Mouse (Mus musculus) midbrain, postnatal 0 days (tissue): Measurements from ENCODE around the gene Oxsr1. TPM values are rescaled to one million over a fixed set of nuclear protein-coding genes. Genes with fewer than 3 reads are reported as not detected.
"Not testable (repeated sequence)": the region's sequence is repeated elsewhere in the genome, so short reads cannot be mapped to it uniquely, and the experiment has no call there.

ENCODE experiments used
- ATAC-seq: fragments of 200-750 bp; cut with Nextera tagmentation; 2 replicates; pipeline ENCODE4 v1.8.0; 2017; ENCODE audit warnings: moderate number of reproducible peaks, mild to moderate bottlenecking, moderate TSS enrichment, moderate library complexity; ENCODE audit not compliant: low FRiP score
- DNase-seq: peaks from one replicate; pipeline ENCODE4 v3.0.0-alpha.2; 2015; ENCODE audit warnings: low spot score
- H3K27ac ChIP-seq: fragments of 300-500 bp; sonication (generic); 2 replicates; pipeline ENCODE4 v1.5.1; 2014; ENCODE audit warnings: low read depth, mild to moderate bottlenecking, low read length, mixed read lengths
- H3K27me3 ChIP-seq: fragments of 300-500 bp; sonication (generic); 2 replicates; pipeline ENCODE4 v1.6.1; 2014; ENCODE audit warnings: low read length, control low read depth, mixed read lengths; ENCODE audit not compliant: insufficient read depth
- H3K36me3 ChIP-seq: fragments of 300-500 bp; sonication (generic); 2 replicates; pipeline ENCODE4 v1.6.1; 2014; ENCODE audit warnings: low read length, control low read depth, mixed read lengths; ENCODE audit not compliant: insufficient read depth
- H3K4me1 ChIP-seq: fragments of 300-500 bp; sonication (generic); 2 replicates; pipeline ENCODE4 v1.6.1; 2014; ENCODE audit warnings: mild to moderate bottlenecking, control low read depth, antibody characterized with exemption, low read length, mixed read lengths; ENCODE audit not compliant: insufficient read depth
- H3K4me2 ChIP-seq: fragments of 300-500 bp; sonication (generic); 2 replicates; pipeline ENCODE4 v1.6.1; 2014; ENCODE audit warnings: low read depth, mild to moderate bottlenecking, low read length, mixed read lengths; ENCODE audit not compliant: poor library complexity, severe bottlenecking
- H3K4me3 ChIP-seq: fragments of 300-500 bp; sonication (generic); 2 replicates; pipeline ENCODE4 v1.5.1; 2014; ENCODE audit warnings: low read depth, mild to moderate bottlenecking, low read length, moderate library complexity
- H3K9ac ChIP-seq: fragments of 300-500 bp; sonication (generic); replicated peaks from 2 replicates; pipeline ENCODE4 v1.6.1; 2014; ENCODE audit warnings: mild to moderate bottlenecking, low read length, moderate library complexity, mixed read lengths; ENCODE audit not compliant: poor library complexity, severe bottlenecking
- H3K9me3 ChIP-seq: fragments of 300-500 bp; sonication (generic); 2 replicates; pipeline ENCODE4 v1.6.1; 2016; ENCODE audit warnings: low read length, control low read depth
- CTCF ChIP-seq: IDR thresholded peaks from 2 replicates; pipeline ENCODE4 v1.5.1; 2016; ENCODE audit warnings: antibody characterized with exemption, mild to moderate bottlenecking
- WGBS: fragments of 180-500 bp; shearing (Covaris S2); extraction: QIAGEN DNeasy Blood & Tissue Kit; methylation state at CpG from one replicate; pipeline ENCODE4 v1.1.7; 2014; 5-methylcytosine and 5-hydroxymethylcytosine counted together
- polyA plus RNA-seq: library from polyadenylated mRNA; unstranded; fragments of >200 nt; fragmentation: Nextera tagmentation; extraction: Ambion mirVana; gene quantifications from 2 replicates; pipeline ENCODE4 v1.2.1, GENCODE M21; 2015
- total RNA-seq: library from RNA; depleted of rRNA; stranded (reverse); fragments of >200 nt; gene quantifications from 2 replicates; pipeline ENCODE4 v1.2.3, GENCODE M21; 2014; rRNA removed

Oxsr1 gene
- total RNA-seq = 38.5 and 55.7 TPM in 2 replicates
- polyA plus RNA-seq = 10.5 and 10.7 TPM in 2 replicates

DNA sequence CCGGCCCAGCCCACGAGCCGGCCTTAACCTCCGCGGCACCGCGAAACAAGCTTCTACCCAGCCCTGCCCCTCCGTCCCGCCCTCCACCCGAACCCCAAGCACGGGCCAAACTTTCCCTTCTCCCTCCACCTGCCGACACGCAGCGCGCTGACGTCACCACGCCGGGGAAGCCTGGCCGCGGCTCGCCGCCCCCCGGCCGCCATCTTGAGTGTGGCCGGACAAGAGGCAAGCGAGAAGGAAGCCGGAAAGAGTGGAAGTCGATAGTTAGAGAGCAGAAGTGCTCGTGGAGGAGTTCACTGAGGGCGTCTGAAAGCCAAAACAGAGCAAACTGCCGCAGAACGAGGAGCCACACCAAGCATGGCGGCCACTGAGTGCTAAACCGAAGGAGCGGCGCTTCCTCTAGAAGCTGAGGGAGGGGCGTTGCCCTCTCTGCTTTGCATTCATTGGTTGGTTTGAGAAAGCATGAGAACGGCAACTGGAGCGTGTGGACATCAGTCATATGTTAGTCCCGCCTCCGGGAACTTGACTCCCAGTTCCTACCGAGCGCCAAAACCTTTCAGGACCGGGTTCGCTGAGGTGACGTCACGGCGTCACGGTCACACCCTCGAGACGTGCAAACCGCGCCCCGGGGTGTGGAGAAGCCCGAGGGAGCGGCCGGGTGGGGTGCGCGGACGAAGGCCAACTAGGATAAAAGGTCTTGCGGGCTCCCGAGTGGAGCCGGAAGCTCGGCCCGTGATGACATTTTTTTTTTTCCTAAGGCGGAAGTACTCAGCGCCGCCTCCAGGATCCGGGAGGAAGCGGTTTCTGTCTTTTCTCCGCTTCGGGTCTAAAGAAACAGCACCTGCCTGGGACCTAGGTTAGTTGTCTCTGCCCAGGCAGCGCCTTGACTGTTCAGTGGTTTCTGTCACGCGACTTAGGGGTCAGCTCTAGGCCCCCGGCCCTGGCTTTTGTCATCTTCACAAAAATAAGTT is at the start of gene Oxsr1:
Oxsr1 (minus strand) TSS at position 139 of the 971 bp plus-strand sequence.
- peak; percentile 69 for TF ChIP-seq CTCF
- H3K4me2 ChIP-seq = peak within 1 kb of the TSS; percentile 91
- H3K27ac ChIP-seq = peak within 1 kb of the TSS; percentile 93
- H3K9me3 ChIP-seq = no peaks in the 10 kb centered on the region
- no peaks in the 10 kb centered on the region for H3K4me1 ChIP-seq
- H3K36me3 ChIP-seq = no peaks in the 10 kb centered on the region
- H3K4me3 ChIP-seq = peak within 1 kb of the TSS; percentile 91
- ATAC-seq = peak; percentile 97
- under 1% methylated on average over 76 of the region's 76 CpGs for WGBS
- DNase-seq = peak; percentile 99
- H3K9ac ChIP-seq = peak within 1 kb of the TSS; percentile 87
- H3K27me3 ChIP-seq = no peaks in the 10 kb centered on the region

DNA sequence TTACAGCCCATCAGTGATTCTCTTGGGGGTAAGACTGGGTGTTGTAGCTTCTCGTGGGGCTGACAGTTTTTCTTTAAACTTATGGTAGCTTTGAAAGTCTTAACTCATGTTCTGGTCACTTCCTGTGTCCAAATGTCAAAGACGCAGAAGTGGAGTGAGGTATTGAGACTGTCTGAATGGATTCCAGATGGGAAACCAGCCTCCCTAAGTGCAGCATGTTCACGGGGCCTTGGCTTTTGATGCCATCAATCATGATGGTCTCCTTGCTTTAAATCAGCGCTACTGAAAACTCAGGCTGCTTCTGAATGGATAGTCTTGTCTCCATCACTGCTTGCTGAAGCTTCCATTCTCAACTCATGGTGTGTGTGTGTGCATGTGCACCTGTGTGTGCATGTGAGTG is 49.0 kb upstream of the Oxsr1 start:
- Histone ChIP-seq H3K27ac (no peak overlapping the region), H3K36me3 (peaks cover 5% of the 10 kb centered on the region; the same call in 1 of the 2 replicates), H3K27me3 (no peaks in the 10 kb centered on the region), H3K4me1 (no peaks in the 10 kb centered on the region), H3K4me3 (no peak overlapping the region), H3K9me3 (no peaks in the 10 kb centered on the region), H3K9ac (no peak overlapping the region), H3K4me2 (no peak overlapping the region)
- DNase-seq (no peak), ATAC-seq (no peak)
- no peak for TF ChIP-seq CTCF
- WGBS = 88% methylated on average over 4 of the region's 4 CpGs

- H3K4me3 ChIP-seq, H3K9ac ChIP-seq, H3K36me3 ChIP-seq, H3K27me3 ChIP-seq, DNase-seq, H3K4me2 ChIP-seq, ATAC-seq, H3K27ac ChIP-seq, H3K4me1 ChIP-seq, H3K9me3 ChIP-seq: not testable (repeated sequence)
- WGBS = 87% methylated on average over 4 of the region's 4 CpGs
- peak; percentile 18; the same call in 1 of the 2 replicates for TF ChIP-seq CTCF
These were observed 48.5 kb upstream of the Oxsr1 start for GRCm38 (mm10) chr9:119370770-119371169.

GRCm38 (mm10) chr9:119368367-119368766 is 46.1 kb upstream of the Oxsr1 start:
- no peak for TF ChIP-seq CTCF
- H3K4me2 ChIP-seq = no peak overlapping the region
- H3K4me3 ChIP-seq = no peak overlapping the region
- no peaks in the 10 kb centered on the region for H3K4me1 ChIP-seq
- ATAC-seq (no peak), DNase-seq (no peak)
- H3K27me3 ChIP-seq = no peaks in the 10 kb centered on the region
- no peak overlapping the region for H3K27ac ChIP-seq
- peaks cover 5% of the 10 kb centered on the region; the same call in 1 of the 2 replicates for H3K36me3 ChIP-seq
- 97% methylated on average over 3 of the region's 3 CpGs for WGBS
- no peaks in the 10 kb centered on the region for H3K9me3 ChIP-seq
- no peak overlapping the region for H3K9ac ChIP-seq

GRCm38 (mm10) chr9:119365284-119365683 is 43.1 kb upstream of the Oxsr1 start, which contains the start of gene Slc22a14:
Gene Slc22a14, minus strand, starts transcription at chr9:119365553.
- 74% methylated on average over 7 of the region's 7 CpGs for WGBS
- ATAC-seq = no peak

GRCm38 (mm10) chr9:119363229-119363628 is 41.0 kb upstream of the Oxsr1 start:
- no peak overlapping the region for H3K4me2 ChIP-seq
- ATAC-seq (no peak), DNase-seq (no peak)
- no peaks in the 10 kb centered on the region for H3K36me3 ChIP-seq
- H3K9ac ChIP-seq = no peak overlapping the region
- no peak overlapping the region for H3K4me3 ChIP-seq
- no peaks in the 10 kb centered on the region for H3K9me3 ChIP-seq
- no peak for TF ChIP-seq CTCF
- 91% methylated on average over 12 of the region's 12 CpGs for WGBS
- H3K27me3 ChIP-seq = no peaks in the 10 kb centered on the region
- no peaks in the 10 kb centered on the region for H3K4me1 ChIP-seq
- H3K27ac ChIP-seq = no peak overlapping the region

More at GRCm38 (mm10) chr9:119365284-119365683, 43.1 kb upstream of the Oxsr1 start, which contains the start of gene Slc22a14:
- Histone ChIP-seq H3K4me1 (no peaks in the 10 kb centered on the region), H3K27ac (no peak within 1 kb of the TSS), H3K4me3 (no peak within 1 kb of the TSS), H3K4me2 (no peak within 1 kb of the TSS), H3K27me3 (no peaks in the 10 kb centered on the region), H3K36me3 (peaks cover 5% of the 10 kb centered on the region; the same call in 1 of the 2 replicates), H3K9ac (no peak within 1 kb of the TSS), H3K9me3 (no peaks in the 10 kb centered on the region)
- DNase-seq = no peak
- TF ChIP-seq CTCF = no peak
